Mouse (Mus musculus) ES-Bruce4 (cell line): ENCODE measurements at regions not wholly inside any gene's neighbourhood (a gene's known extent, or its start where the extent isn't known, plus 50 kb on each side); places are given as distances from the start of the nearest gene placed in this dataset.
A peak's percentile ranks its signal among the peaks of the same experiment; 100 is the strongest.

Experiments used
- H3K27ac ChIP-seq: 2 replicates; pipeline ENCODE4 v1.5.1; 2012; ENCODE audit warnings: low read length, inconsistent platforms; ENCODE audit not compliant: insufficient read depth
- H3K27me3 ChIP-seq: 2 replicates; pipeline ENCODE4 v1.6.1; 2012; ENCODE audit warnings: mild to moderate bottlenecking, low read length, inconsistent platforms; ENCODE audit not compliant: control insufficient read depth, poor library complexity, insufficient read depth, severe bottlenecking
- H3K36me3 ChIP-seq: 2 replicates; pipeline ENCODE4 v1.6.1; 2012; ENCODE audit warnings: inconsistent platforms, mild to moderate bottlenecking, low read length, moderate library complexity; ENCODE audit not compliant: control insufficient read depth, poor library complexity, insufficient read depth, severe bottlenecking
- H3K4me1 ChIP-seq: one replicate; pipeline ENCODE4 v1.8.1; 2011; ENCODE audit warnings: low read length; ENCODE audit not compliant: control insufficient read depth, insufficient read depth
- H3K4me3 ChIP-seq: 2 replicates; pipeline ENCODE4 v1.5.1; 2011; ENCODE audit warnings: low read depth, mild to moderate bottlenecking, low read length
- H3K9ac ChIP-seq: 2 replicates; pipeline ENCODE4 v1.6.1; 2012; ENCODE audit warnings: low read depth, mild to moderate bottlenecking, inconsistent platforms; ENCODE audit not compliant: poor library complexity, severe bottlenecking
- H3K9me3 ChIP-seq: replicated peaks from 2 replicates; pipeline ENCODE4 v1.6.1; 2012; ENCODE audit warnings: mild to moderate bottlenecking, low read length, inconsistent platforms; ENCODE audit not compliant: control insufficient read depth, poor library complexity, insufficient read depth, severe bottlenecking
- CTCF ChIP-seq: IDR thresholded peaks from one replicate; pipeline ENCODE4 v1.8.1; 2011; ENCODE audit warnings: low read depth, low read length
- EP300 ChIP-seq: IDR thresholded peaks from 2 replicates; pipeline ENCODE4 v1.6.1; 2011; ENCODE audit warnings: low read depth, low read length; ENCODE audit not compliant: insufficient read depth
- POLR2A ChIP-seq: IDR thresholded peaks from one replicate; pipeline ENCODE4 v1.8.1; 2011; ENCODE audit warnings: low read length; ENCODE audit not compliant: insufficient read depth

- no peak for TF ChIP-seq EP300
- no peak for TF ChIP-seq POLR2A
- TF ChIP-seq CTCF, result peak; percentile 59
- H3K36me3 ChIP-seq, result no peaks in the 10 kb centered on the region
- H3K9ac ChIP-seq, result no peak overlapping the region
- H3K4me3 ChIP-seq, result no peak overlapping the region
- H3K27ac ChIP-seq, result no peak overlapping the region
- no peaks in the 10 kb centered on the region for H3K9me3 ChIP-seq
- H3K27me3 ChIP-seq, result no peaks in the 10 kb centered on the region
- H3K4me1 ChIP-seq, result peaks cover 2% of the 10 kb centered on the region
Observed at GRCm38 (mm10) chr8:35205536-35205935, 560.1 kb upstream of the Gm19410 start.

GRCm38 (mm10) chr8:35206271-35206670 is 559.3 kb upstream of the Gm19410 start:
- Histone ChIP-seq H3K27ac (no peak overlapping the region), H3K4me3 (no peak overlapping the region), H3K9me3 (no peaks in the 10 kb centered on the region), H3K27me3 (no peaks in the 10 kb centered on the region), H3K36me3 (no peaks in the 10 kb centered on the region), H3K9ac (no peak overlapping the region), H3K4me1 (peaks cover 2% of the 10 kb centered on the region)
- TF ChIP-seq EP300 (no peak), CTCF (no peak), POLR2A (no peak)

GRCm38 (mm10) chr8:35208357-35208756 is 557.2 kb upstream of the Gm19410 start:
- no peaks in the 10 kb centered on the region for H3K9me3 ChIP-seq
- peaks cover 2% of the 10 kb centered on the region for H3K4me1 ChIP-seq
- H3K27ac ChIP-seq, result no peak overlapping the region
- no peak overlapping the region for H3K9ac ChIP-seq
- H3K36me3 ChIP-seq, result no peaks in the 10 kb centered on the region
- no peaks in the 10 kb centered on the region for H3K27me3 ChIP-seq
- H3K4me3 ChIP-seq, result no peak overlapping the region
- TF ChIP-seq CTCF (no peak), POLR2A (no peak), EP300 (no peak)

DNA sequence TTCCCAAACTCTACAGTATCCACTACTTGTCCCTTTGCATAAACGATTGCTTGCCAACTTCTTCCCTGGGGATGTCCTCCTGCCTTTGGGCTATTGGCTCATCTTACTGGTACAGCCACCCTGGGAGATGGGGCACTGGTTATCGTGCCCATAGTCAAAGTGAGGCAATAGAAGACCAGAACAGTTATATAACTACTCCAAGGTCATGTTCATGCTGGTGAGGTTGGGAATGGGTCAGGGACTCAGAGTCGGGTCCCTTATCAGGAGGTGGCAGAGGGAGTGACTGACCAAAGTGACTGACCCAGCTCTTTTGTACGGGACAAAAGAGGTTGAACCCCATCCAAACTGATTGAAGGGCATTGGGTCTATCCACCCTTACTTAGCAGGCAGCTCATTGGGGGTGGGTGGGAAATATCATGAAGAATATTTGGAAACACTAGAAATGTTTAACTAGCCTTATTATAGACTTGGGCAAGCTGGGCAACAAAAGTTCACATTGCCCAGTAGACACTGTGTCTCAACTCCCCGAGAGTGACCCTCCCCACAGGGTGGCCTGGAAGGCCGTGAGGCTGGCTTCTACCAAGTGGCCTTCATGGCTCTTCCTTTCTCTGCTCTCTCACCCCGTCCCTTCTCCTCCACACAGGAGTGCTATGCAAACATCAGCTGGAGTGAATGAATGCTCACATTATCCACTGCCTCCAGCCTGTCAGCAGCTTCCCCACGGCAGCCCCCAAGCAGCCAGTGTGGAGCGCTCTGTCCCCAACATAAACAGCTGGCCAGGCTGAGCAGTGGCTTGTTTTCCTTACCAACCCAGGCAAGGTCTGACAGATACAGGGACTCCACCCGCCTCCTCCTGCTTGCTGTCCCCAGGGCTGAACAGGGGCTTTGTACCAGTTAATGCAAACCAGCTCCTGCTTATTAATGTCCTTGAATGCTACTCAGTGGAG is 553.8 kb upstream of the Gm19410 start:
- H3K36me3 ChIP-seq, result no peaks in the 10 kb centered on the region
- no peak overlapping the region for H3K4me3 ChIP-seq
- H3K27ac ChIP-seq, result no peak overlapping the region
- H3K9ac ChIP-seq, result no peak overlapping the region
- TF ChIP-seq EP300 (no peak), POLR2A (no peak), CTCF (no peak)
- no peaks in the 10 kb centered on the region for H3K9me3 ChIP-seq
- H3K27me3 ChIP-seq, result no peaks in the 10 kb centered on the region
- H3K4me1 ChIP-seq, result no peaks in the 10 kb centered on the region

DNA sequence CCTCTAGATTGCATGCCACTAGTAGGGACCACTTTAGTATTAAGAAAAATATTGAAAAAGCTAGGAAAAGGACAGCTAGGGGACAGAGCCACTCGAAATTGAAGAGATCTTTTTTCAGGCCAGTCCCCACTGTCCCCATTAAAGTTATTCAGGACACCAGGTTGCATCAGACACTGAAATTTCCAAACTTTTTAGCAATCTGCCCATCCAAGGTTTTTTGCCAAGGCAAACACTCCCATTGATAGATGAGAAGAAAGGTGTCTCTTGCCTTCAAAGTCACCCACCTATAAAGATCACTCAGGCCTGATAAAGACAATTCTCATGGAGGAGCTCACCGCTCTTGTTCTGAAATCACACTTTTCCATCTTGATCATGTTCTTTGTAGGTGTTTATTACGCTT is 552.1 kb upstream of the Gm19410 start:
- Histone ChIP-seq H3K4me3 (no peak overlapping the region), H3K4me1 (no peaks in the 10 kb centered on the region), H3K36me3 (no peaks in the 10 kb centered on the region), H3K27ac (no peak overlapping the region), H3K9me3 (no peaks in the 10 kb centered on the region), H3K9ac (no peak overlapping the region), H3K27me3 (no peaks in the 10 kb centered on the region)
- TF ChIP-seq POLR2A (no peak), CTCF (no peak), EP300 (no peak)

GRCm38 (mm10) chr8:35217604-35218003 is 548.0 kb upstream of the Gm19410 start:
- no peaks in the 10 kb centered on the region for H3K36me3 ChIP-seq
- no peak overlapping the region for H3K9ac ChIP-seq
- H3K9me3 ChIP-seq, result no peaks in the 10 kb centered on the region
- peaks cover 2% of the 10 kb centered on the region for H3K4me1 ChIP-seq
- no peak for TF ChIP-seq POLR2A
- no peak for TF ChIP-seq EP300
- TF ChIP-seq CTCF, result no peak
- no peak overlapping the region for H3K27ac ChIP-seq
- H3K4me3 ChIP-seq, result no peak overlapping the region
- H3K27me3 ChIP-seq, result no peaks in the 10 kb centered on the region
